Mouse (Mus musculus): ENCODE measurements around the gene Gm20422.

Gm20422 gene
- long read RNA-seq, experiment 1, partial matches to known transcripts: 0 of 1 reads
- long read RNA-seq, experiment 1, other reads (novel, unspliced or antisense): 1 of 1 reads
- long read RNA-seq, experiment 2, partial matches to known transcripts: 0 of 2 reads
- long read RNA-seq, experiment 2, other reads (novel, unspliced or antisense): 2 of 2 reads

DNA sequence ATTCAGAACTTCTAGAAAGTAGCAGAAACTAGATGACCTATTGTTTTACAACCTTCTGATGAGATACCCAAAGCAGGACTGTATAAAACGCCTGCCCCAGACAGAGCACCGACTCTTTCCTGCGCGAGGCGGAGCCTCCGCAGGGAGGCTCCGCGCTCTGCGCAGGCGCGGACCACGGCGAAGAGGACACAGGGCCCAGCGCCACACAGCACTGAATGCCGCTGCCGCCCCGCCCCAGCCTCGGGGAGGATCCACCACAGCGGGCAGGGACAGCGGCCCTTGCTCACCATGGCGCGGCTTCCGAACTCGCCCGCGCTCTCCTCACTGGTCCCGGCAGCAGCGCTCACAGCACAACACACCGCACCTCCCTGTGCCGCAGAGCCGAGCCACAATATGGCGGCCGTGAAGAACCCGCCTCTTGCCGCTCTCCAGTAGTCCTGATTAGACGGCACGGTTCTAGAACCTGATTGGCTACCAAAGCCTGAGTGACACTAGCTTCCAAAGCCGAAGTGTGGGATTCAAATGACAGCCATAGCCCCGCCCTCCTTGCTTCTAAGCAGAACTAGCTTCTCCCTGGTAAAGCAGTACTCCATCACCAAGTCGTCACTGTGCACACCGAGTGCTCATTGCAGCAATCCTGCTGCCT, at the start of gene Gm20422:
TSS of gene Gm20422 (minus strand) at position 384 of the 646 bp plus-strand sequence.
- intact Hi-C loops (cut with DNase I): no loop called here

- intact Hi-C loops (cut with DNase I): no loop called here
Observed at GRCm38 (mm10) chr8:69822386-69823191, 47.9 kb upstream of the Gm20422 start, which contains the start of gene Lpar2. Gene Lpar2, plus strand, starts transcription at chr8:69822429.

DNA sequence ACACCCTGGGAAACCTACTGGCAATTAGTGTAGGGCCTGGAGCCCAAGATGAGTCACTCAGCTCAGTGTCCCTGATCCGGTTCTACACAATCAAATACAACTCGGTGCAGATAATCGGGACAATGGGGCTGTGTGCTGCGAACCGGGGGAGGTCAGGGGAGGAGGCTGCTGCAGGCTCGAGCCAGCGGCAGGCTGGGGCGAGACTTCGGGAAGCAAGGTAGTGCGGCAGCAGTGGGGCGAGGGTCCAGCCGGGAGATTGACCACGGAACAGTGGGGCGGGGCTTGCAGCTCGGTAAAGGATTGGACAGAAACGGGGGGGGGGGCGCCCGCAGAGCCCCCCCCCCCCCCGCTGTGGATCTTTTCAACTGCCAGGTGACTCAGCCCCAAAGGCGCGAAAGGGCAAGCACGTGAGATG, 47.3 kb upstream of the Gm20422 start:
- intact Hi-C loops (cut with DNase I): no loop called here

DNA sequence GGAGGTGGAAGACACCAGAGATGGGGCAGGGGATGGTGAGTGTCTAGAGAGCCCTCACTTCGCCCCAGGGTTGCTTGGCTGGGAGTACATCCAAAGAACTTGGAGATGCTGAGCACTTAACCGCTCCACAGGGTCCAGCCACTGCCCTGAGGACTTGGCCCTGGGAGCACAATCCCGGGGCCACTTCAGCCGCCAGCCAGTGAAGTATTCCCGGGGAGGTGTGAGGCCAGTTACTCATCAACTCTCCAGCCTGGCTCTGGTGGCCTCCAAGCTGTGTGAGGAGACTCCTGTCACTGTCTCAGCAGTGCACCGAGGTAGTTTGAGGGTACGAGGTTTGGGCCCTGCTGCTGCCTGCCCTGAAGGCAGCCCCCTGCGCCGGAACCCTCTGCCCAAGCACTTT, 45.8 kb upstream of the Gm20422 start:
- intact Hi-C loops (cut with DNase I): no loop called here

GRCm38 (mm10) chr8:69815396-69815795, 40.7 kb upstream of the Gm20422 start:
- intact Hi-C loops (cut with DNase I): no loop called here

DNA sequence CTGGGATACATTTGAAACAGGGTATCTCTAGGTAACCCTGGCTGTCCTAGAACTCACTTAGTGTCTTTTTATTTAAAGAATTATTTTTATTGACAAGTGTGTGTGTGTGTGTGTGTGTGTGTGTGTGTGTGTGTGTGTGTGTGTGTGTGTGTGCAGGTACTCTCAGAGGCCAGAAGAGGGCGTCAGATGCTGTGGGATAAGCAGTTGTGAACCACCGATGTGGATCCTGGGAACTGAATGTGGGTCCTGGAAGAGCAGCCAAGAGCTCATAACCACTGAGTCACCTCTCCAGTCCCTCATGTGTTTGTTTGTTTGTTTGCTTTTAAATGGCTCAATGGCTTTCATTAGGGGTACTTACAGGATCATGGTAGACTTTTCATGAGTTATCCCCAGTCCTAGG, 40.2 kb upstream of the Gm20422 start:
- intact Hi-C loops (cut with DNase I): no loop called here

GRCm38 (mm10) chr8:69809820-69810219, 35.1 kb upstream of the Gm20422 start:
- intact Hi-C loops (cut with DNase I): no loop called here

DNA sequence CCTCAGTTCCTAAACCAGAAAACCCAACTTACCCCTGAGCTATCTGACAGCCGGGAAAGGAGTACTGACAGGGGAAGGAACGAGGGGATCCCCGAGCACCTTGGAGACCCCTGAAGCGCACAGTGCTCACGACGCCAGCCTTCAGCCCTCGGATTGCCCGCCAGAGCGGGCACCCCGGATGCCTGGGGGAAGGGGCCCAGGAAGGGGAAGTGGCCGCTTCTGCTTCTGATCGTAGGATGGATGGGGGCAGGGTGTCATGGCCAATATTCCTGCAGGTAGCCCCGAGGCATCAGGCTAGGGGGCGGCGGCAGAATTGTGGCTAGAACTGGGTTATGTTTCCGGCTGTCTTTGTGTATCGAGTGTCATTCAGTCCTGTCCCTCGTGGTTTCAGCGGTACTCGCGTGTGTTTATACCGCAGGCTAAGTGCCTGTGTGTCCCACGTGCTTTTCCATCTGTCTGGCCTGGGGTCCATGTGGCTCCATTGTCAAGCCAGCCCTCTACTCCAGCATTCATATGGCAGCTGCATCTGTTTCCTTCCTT, 34.2 kb upstream of the Gm20422 start:
- intact Hi-C loops (cut with DNase I): no loop called here

GRCm38 (mm10) chr8:69808094-69808863, 33.6 kb upstream of the Gm20422 start, which contains the start of gene Gmip:
Gene Gmip, plus strand, starts transcription at chr8:69808679.
- intact Hi-C loops (cut with DNase I): no loop called here

GRCm38 (mm10) chr8:69807236-69807635, 32.5 kb upstream of the Gm20422 start:
- intact Hi-C loops (cut with DNase I): no loop called here

- intact Hi-C loops (cut with DNase I): no loop called here
Observed at GRCm38 (mm10) chr8:69805491-69805890, 30.8 kb upstream of the Gm20422 start.

- intact Hi-C loops (cut with DNase I): no loop called here
Observed at GRCm38 (mm10) chr8:69805086-69805485, 30.4 kb upstream of the Gm20422 start.

- intact Hi-C loops (cut with DNase I): no loop called here
Observed at GRCm38 (mm10) chr8:69804537-69804936, 29.9 kb upstream of the Gm20422 start.

DNA sequence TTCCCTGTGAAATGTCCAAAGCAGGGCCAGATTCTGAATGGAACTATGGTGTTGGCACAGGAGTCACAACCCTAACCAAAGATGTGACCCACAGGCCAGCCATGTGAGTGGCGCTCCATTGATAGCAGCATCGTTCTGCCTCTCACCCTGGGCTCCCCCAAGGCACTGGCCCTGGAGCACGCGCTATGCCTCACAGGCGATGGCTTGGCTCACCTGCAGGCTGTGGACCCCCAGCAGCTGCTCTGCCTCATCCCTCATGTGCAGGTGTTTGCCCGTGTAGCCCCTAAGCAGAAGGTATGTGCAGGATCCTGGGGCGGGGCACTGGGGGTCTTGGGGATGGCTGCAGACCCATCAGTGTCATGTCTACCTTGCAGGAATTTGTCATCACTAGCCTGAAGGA, 28.7 kb upstream of the Gm20422 start:
- intact Hi-C loops (cut with DNase I): no loop called here

DNA sequence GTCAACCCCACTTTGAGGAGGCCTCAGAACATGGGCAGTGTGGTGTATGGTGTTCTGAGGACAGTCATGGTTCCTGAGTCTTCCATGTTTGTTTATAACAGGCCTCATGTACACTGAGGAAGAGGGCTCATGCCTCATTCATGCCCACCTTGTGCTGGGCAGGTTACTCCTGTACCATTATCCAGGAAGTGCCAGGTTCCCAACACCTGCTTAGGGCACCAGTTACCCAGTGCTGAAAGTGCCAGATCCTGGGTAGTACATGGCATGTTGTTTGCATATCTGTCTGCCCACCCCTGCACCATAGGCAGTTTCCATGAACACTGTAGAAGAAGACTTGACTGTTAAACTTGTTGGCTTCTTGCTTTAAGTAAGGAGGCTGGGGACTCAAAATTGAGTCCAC, 27.5 kb upstream of the Gm20422 start:
- intact Hi-C loops (cut with DNase I): no loop called here

DNA sequence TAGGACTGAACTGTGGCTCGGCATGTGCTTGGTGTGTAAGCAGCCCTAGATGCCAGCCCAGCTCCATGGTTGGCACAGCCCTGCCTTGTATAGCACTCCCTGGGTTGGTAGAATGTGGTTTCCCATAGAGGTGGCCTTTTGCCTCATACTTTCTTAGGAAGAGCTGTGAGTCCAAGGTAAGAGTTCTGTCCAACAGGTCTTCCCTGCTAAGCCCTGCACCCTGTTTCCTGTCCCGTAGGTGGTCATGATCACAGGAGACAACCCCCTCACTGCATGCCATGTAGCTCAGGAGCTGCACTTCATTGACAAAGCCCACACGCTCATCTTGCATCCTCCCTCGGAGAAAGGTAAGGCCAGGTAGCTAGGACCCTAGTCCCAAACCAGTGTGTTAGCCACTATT, 27.1 kb upstream of the Gm20422 start:
- intact Hi-C loops (cut with DNase I): no loop called here

- intact Hi-C loops (cut with DNase I): no loop called here
Observed at GRCm38 (mm10) chr8:69799946-69800345, 25.3 kb upstream of the Gm20422 start.

GRCm38 (mm10) chr8:69799261-69799660, 24.6 kb upstream of the Gm20422 start:
- intact Hi-C loops (cut with DNase I): no loop called here

- intact Hi-C loops (cut with DNase I): no loop called here
Observed at GRCm38 (mm10) chr8:69797661-69798060, 23.0 kb upstream of the Gm20422 start.

DNA sequence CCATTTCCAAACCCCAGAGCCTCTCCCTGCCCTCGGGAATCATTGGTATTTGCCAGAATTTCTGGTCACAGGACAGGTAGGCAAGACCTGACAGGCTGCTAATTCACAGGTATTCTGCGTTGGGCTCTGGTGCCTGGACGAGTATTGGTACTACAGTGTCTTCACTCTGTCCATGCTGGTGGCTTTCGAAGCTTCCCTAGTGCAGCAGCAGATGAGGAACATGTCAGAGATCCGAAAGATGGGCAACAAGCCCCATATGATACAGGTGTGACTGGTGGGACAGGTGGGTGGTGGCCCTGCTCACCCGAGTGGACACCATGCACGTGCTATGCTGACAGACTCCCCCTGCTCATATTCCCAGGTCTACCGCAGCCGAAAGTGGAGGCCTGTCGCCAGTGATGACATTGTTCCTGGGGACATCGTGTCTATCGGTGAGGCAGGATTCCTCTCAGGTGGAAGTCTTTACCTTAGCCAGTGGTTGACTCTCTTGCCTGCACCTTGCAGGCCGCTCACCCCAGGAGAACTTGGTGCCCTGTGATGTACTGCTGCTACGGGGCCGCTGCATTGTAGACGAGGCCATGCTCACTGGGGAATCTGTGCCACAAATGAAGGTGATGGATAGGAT, 22.1 kb upstream of the Gm20422 start:
- intact Hi-C loops (cut with DNase I): no loop called here

DNA sequence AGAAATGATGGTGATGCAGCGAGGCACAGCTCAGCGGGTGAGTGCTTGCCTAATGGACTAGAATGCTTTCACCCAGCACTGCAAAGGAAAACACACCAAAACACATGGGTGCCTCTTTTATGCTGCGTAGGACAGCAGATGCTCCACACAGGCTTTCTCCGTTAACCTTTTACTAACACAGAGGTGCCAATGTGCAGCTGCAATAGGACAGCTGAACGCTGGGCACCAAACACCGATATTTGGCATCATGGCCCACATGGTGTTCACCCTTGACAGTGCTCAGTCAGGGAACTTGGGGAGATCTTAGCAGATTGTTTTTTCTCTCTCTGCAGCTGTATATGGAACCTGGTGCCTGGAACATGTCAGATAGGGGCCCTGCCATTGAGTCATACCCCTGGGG, 20.2 kb upstream of the Gm20422 start:
- intact Hi-C loops (cut with DNase I): no loop called here
